Mouse (Mus musculus): ENCODE measurements around the gene Chmp4b. TPM values are rescaled to one million over a fixed set of nuclear protein-coding genes. Genes with fewer than 3 reads are reported as not detected.
A peak's percentile ranks its signal among the peaks of the same experiment; 100 is the strongest.

The Chmp4b gene
- polyA plus RNA-seq, 1 experiment: 150 TPM

DNA sequence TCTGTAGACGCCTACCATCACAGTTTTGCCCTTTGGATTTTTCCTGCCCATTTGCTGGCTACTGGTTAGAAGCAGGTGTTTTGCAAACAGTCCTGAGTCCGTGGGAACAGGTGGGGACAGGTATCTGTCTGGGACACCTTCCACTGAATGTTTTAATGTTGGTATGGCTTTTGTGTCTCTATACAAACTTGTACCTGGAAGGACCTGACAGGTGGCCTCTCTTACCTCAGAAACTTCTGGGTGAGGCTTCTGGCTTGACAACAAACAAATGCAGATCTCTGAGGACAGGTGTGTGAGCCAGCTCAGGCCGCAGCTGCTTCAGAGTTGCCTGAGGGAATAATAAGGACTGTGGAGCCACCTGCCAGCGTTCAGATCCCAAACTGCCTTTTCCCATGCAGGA, 12.4 kb upstream of the Chmp4b start:
- TF ChIP-seq CTCF (IDR thresholded peaks at IDR 0.05; ENCODE audit: borderline replicate concordance, insufficient read depth, low read length): no peak
- no peak for TF ChIP-seq POLR2A (IDR thresholded peaks at IDR 0.05; ENCODE audit: low read depth, low read length)
- H3K27ac ChIP-seq (ENCODE audit: insufficient read depth, low read length): no peak overlapping the region
- H3K4me1 ChIP-seq (ENCODE audit: control insufficient read depth, insufficient read depth, low read length): no peaks in the 10 kb centered on the region
- H3K4me3 ChIP-seq (ENCODE audit: insufficient read depth, low read length): no peak overlapping the region

DNA sequence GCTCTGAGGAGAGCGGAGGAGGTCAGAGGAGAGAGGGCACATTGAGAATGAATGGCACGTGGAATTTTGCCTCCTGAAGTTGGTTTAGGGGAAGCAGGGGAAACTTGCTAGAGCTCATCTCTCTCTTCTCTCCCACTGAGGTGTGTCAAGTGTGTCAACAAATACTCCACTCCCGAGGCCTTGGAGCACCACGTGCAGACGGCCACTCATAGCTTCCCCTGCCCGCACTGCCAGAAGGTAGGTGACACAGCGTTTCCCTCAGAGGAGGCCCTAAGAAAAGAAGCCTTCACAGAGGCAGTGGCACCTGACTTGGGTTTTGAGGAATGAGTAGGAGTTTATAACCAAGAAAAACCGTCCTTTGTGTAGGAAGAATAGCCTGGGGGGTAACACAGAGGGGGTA, 10.3 kb upstream of the Chmp4b start:
- Histone ChIP-seq H3K4me1 (ENCODE audit: control insufficient read depth, insufficient read depth, low read length) (no peaks in the 10 kb centered on the region), H3K4me3 (ENCODE audit: insufficient read depth, low read length) (no peak overlapping the region), H3K27ac (ENCODE audit: insufficient read depth, low read length) (no peak overlapping the region)
- no peak for TF ChIP-seq POLR2A (IDR thresholded peaks at IDR 0.05; ENCODE audit: low read depth, low read length)
- no peak for TF ChIP-seq CTCF (IDR thresholded peaks at IDR 0.05; ENCODE audit: borderline replicate concordance, insufficient read depth, low read length)

DNA sequence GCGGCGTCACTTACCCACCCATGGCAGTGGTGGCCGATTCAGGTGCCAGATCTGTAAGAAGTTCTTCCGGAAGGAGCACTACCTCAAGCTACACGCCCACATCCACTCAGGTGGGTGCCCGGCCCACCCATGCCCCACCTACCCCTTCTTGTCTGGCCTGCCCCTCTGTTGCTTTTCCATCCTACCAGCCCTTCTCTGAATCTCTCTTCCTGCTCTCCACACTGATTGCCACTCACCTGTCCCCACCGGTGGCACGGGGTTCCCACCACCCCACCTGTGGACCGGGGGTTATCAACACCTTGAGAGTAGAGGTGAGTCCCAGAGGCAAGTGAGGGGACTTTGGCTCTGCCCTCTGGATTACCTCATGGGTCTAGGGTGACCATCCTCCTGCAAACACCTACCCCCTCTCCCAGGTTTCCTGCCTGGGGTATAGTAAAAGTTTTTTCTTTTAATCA, 9.5 kb upstream of the Chmp4b start:
- TF ChIP-seq CTCF (IDR thresholded peaks at IDR 0.05; ENCODE audit: borderline replicate concordance, insufficient read depth, low read length) (no peak), POLR2A (IDR thresholded peaks at IDR 0.05; ENCODE audit: low read depth, low read length) (no peak)
- no peaks in the 10 kb centered on the region for H3K4me1 ChIP-seq (ENCODE audit: control insufficient read depth, insufficient read depth, low read length)

DNA sequence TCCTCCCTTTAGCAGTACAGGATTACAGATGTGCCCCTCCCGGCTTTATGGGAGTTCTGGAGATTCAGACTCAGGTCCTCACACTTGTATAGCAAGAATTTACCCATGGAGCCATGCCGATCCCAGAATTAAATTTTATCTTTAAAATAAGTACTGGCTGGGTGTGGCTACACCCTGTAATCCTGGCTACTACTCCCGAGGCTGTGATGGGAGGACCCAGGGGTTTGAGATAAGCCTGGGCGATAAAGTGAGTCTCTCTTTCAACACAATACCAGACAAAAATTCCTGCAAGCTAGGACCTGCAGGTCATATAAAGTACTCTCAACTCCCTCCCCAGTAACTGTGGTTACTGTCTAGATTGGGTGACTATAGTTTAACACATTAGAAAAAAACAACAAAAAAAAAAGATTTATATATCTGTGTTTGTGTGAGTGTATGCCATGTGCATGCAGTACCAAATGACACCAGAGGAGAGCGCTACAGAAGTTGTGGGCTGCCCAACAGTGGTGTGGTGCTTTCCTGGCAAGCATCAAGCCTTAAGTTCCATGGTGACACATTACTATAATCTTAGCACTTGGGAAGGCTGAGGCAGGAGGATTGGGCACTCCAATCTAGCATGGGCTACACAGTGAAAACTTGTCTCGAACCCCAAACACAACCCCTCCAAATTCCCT, 8.7 kb upstream of the Chmp4b start:
- no peak overlapping the region for H3K4me3 ChIP-seq (ENCODE audit: insufficient read depth, low read length)
- no peaks in the 10 kb centered on the region for H3K4me1 ChIP-seq (ENCODE audit: control insufficient read depth, insufficient read depth, low read length)
- TF ChIP-seq POLR2A (IDR thresholded peaks at IDR 0.05; ENCODE audit: low read depth, low read length) (no peak), CTCF (IDR thresholded peaks at IDR 0.05; ENCODE audit: borderline replicate concordance, insufficient read depth, low read length) (no peak)
- H3K27ac ChIP-seq (ENCODE audit: insufficient read depth, low read length): no peak overlapping the region

More for the DNA sequence above, 9.5 kb upstream of the Chmp4b start:
- no peak overlapping the region for H3K4me3 ChIP-seq (ENCODE audit: insufficient read depth, low read length)
- no peak overlapping the region for H3K27ac ChIP-seq (ENCODE audit: insufficient read depth, low read length)

DNA sequence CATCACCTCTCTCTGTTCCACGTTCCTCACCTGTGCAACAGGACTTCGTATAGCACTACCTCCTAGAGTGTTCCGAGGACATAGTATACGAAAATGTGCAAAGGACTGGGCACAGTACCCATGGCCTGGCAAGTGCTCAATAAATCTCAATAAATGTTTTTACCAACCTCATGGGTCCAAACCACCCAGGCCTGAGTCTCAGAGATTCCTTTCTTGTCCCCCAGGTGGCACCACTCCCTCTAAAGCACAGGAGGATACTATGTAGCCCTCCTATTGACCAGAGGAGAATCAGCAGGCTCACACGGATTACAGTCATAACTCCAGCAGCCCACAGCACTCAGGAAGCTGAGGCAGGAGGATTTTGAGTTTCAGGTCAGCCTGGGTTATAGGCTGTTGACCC, 4.9 kb upstream of the Chmp4b start:
- no peak for TF ChIP-seq POLR2A (IDR thresholded peaks at IDR 0.05; ENCODE audit: low read depth, low read length)
- TF ChIP-seq CTCF (IDR thresholded peaks at IDR 0.05; ENCODE audit: borderline replicate concordance, insufficient read depth, low read length): no peak
- Histone ChIP-seq H3K4me1 (ENCODE audit: control insufficient read depth, insufficient read depth, low read length) (no peaks in the 10 kb centered on the region), H3K27ac (ENCODE audit: insufficient read depth, low read length) (no peak overlapping the region), H3K4me3 (ENCODE audit: insufficient read depth, low read length) (no peak overlapping the region)

DNA sequence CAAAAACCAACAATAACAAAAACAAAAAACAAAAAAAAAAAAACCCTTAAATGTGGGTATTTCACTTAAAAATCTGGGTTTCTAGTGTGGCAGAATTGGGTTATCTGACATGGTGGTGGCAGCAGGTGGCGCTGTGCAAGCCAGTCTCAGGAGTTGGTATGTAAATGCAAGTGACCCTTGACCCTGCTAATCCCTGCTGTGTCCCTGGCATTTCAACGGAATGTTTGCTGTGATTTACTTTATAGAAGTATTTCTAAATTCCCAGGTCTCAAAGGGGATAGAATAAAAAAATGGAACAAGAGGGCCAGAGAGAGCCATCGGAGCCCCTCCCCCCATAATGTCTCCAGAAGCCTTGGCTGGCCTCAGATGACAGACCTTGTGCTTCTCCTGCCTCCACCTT, 3.4 kb upstream of the Chmp4b start:
- no peaks in the 10 kb centered on the region for H3K4me1 ChIP-seq (ENCODE audit: control insufficient read depth, insufficient read depth, low read length)
- no peak overlapping the region for H3K4me3 ChIP-seq (ENCODE audit: insufficient read depth, low read length)
- H3K27ac ChIP-seq (ENCODE audit: insufficient read depth, low read length): no peak overlapping the region
- peak; percentile 56; the same call in 1 of the 2 replicates for TF ChIP-seq CTCF (IDR thresholded peaks at IDR 0.05; ENCODE audit: borderline replicate concordance, insufficient read depth, low read length)
- TF ChIP-seq POLR2A (IDR thresholded peaks at IDR 0.05; ENCODE audit: low read depth, low read length): no peak

DNA sequence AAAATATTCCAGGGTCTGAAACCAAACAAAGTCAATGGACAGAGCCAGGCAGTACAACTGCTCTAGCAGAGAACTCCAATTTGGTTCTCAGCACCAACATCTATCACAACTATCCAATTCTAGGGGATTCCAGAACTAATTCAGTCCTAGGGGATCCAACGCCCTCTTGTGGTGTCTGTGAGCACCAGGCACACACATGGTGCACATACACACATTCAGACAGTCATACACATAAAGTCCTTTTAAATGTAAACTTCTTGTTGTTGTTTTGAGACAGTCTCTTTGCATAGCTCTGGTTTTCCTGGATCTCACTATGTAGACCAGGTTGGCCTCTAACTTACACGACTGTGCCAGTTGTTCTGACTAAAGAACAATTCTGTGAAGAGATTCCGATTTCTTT, 1.1 kb upstream of the Chmp4b start:
- no peak overlapping the region for H3K27ac ChIP-seq (ENCODE audit: insufficient read depth, low read length)
- TF ChIP-seq CTCF (IDR thresholded peaks at IDR 0.05; ENCODE audit: borderline replicate concordance, insufficient read depth, low read length) (no peak), POLR2A (IDR thresholded peaks at IDR 0.05; ENCODE audit: low read depth, low read length) (no peak)

DNA sequence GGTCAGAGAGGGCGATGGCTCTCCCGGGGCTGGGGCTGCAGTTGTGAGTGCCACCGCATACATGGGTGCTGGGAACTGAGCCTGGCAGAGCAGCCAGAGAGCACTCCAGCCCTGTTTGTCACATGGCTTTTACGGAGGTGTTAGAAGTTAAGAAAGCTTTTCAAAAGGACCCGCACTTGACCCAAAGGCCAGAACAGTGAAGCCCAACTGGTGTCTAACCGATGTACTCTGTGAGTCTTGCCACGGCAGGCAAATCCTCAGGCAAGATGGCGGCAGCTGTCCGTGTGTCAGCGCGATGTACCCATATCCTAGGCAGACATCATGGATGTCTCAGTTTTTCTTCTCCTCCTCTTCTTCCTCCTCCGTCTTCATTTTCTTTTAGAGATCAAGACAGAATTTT, 3.5 kb downstream of the Chmp4b start:
- no peak overlapping the region for H3K4me3 ChIP-seq (ENCODE audit: insufficient read depth, low read length)
- TF ChIP-seq CTCF (IDR thresholded peaks at IDR 0.05; ENCODE audit: borderline replicate concordance, insufficient read depth, low read length) (no peak), POLR2A (IDR thresholded peaks at IDR 0.05; ENCODE audit: low read depth, low read length) (no peak)
- H3K27ac ChIP-seq (ENCODE audit: insufficient read depth, low read length): no peak overlapping the region
- H3K4me1 ChIP-seq (ENCODE audit: control insufficient read depth, insufficient read depth, low read length): peaks cover 8% of the 10 kb centered on the region; the same call in 1 of the 2 replicates

More for the DNA sequence above, 1.1 kb upstream of the Chmp4b start:
- Histone ChIP-seq H3K4me3 (ENCODE audit: insufficient read depth, low read length) (no peak overlapping the region), H3K4me1 (ENCODE audit: control insufficient read depth, insufficient read depth, low read length) (no peaks in the 10 kb centered on the region)

DNA sequence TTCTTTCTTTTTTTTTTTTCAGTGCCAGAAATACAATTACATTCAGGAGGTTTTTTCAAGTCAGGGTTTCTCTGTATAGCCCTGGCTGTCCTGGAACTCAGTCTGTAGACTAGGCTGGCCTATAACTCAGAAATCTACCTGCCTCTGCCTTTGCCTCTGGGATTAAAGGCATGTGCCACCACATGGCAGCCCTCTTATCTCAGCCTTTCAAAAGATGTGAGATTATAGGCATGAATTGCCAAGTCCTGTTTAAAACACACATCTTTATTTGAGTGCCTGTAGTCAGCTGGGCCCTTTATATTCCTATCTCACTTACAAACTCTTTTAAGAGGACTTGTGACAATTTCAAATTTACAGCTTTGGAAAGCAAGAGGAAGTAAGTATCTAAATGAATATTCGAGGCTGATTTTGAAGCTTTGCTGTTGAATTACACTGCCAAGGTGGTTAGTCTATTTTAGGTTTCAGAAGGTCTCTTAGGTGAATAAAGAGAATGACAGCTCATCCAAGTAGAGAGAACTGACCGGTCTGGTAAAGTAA, 4.4 kb downstream of the Chmp4b start:
- Histone ChIP-seq H3K4me1 (ENCODE audit: control insufficient read depth, insufficient read depth, low read length) (peaks cover 8% of the 10 kb centered on the region; the same call in 1 of the 2 replicates), H3K4me3 (ENCODE audit: insufficient read depth, low read length) (no peak overlapping the region), H3K27ac (ENCODE audit: insufficient read depth, low read length) (no peak overlapping the region)
- TF ChIP-seq POLR2A (IDR thresholded peaks at IDR 0.05; ENCODE audit: low read depth, low read length) (no peak; the same call in 1 of the 2 replicates), CTCF (IDR thresholded peaks at IDR 0.05; ENCODE audit: borderline replicate concordance, insufficient read depth, low read length) (no peak)
